Mouse (Mus musculus): ENCODE data around the gene Rtn4.
"Not testable (repeated sequence)": the region's sequence is repeated elsewhere in the genome, so short reads cannot be mapped to it uniquely, and the experiment has no call there.

Rtn4 gene

GRCm38 (mm10) chr11:29714789-29715188 lies 22.0 kb downstream of the Rtn4 start:
- DNase-seq: peak; percentile 61

GRCm38 (mm10) chr11:29715499-29715898 lies 22.8 kb downstream of the Rtn4 start:
- no peak for DNase-seq

GRCm38 (mm10) chr11:29718541-29718940 lies 25.8 kb downstream of the Rtn4 start:
- no peak for DNase-seq

- no peak for DNase-seq
These were observed 26.9 kb downstream of the Rtn4 start for GRCm38 (mm10) chr11:29719597-29719996.

- DNase-seq: no peak
These were observed 31.5 kb downstream of the Rtn4 start for GRCm38 (mm10) chr11:29724213-29724612.

GRCm38 (mm10) chr11:29725167-29725566 lies 32.4 kb downstream of the Rtn4 start:
- DNase-seq: no peak

- no peak for DNase-seq
These were observed 32.9 kb downstream of the Rtn4 start for GRCm38 (mm10) chr11:29725610-29726009.

- DNase-seq: no peak
These were observed 35.2 kb downstream of the Rtn4 start for GRCm38 (mm10) chr11:29727901-29728300.

- DNase-seq: no peak
These were observed 47.0 kb downstream of the Rtn4 start for GRCm38 (mm10) chr11:29739752-29740151.

GRCm38 (mm10) chr11:29744760-29745430 lies 52.1 kb downstream of the Rtn4 start:
- no peak for DNase-seq

- DNase-seq: peak; percentile 53
These were observed 52.8 kb downstream of the Rtn4 start for GRCm38 (mm10) chr11:29745513-29745912.

- no peak for DNase-seq
These were observed 53.5 kb downstream of the Rtn4 start for GRCm38 (mm10) chr11:29746203-29746602.

- no peak for DNase-seq
These were observed 54.6 kb downstream of the Rtn4 start for GRCm38 (mm10) chr11:29747365-29747764.

- no peak for DNase-seq
These were observed 55.1 kb downstream of the Rtn4 start for GRCm38 (mm10) chr11:29747881-29748280.

- DNase-seq: no peak
These were observed 56.2 kb downstream of the Rtn4 start for GRCm38 (mm10) chr11:29748750-29749467.

GRCm38 (mm10) chr11:29749468-29749829 lies 56.7 kb downstream of the Rtn4 start:
- DNase-seq: no peak

GRCm38 (mm10) chr11:29751013-29751412 lies 58.3 kb downstream of the Rtn4 start:
- DNase-seq: no peak

- DNase-seq: no peak
These were observed 59.2 kb downstream of the Rtn4 start for GRCm38 (mm10) chr11:29751648-29752611.

- not testable (repeated sequence) for DNase-seq
These were observed 63.3 kb downstream of the Rtn4 start for GRCm38 (mm10) chr11:29756007-29756406.

- DNase-seq: no peak
These were observed 65.9 kb downstream of the Rtn4 start for GRCm38 (mm10) chr11:29758617-29759016.

GRCm38 (mm10) chr11:29761387-29761786 lies 68.6 kb downstream of the Rtn4 start:
- DNase-seq: peak; percentile 54

GRCm38 (mm10) chr11:29762768-29763167 lies 70.0 kb downstream of the Rtn4 start:
- no peak for DNase-seq

GRCm38 (mm10) chr11:29765063-29765462 lies 72.3 kb downstream of the Rtn4 start:
- DNase-seq: peak; percentile 71
